Mouse (Mus musculus) liver, adult 2 months (tissue): ENCODE data around the gene Pip4k2b. TPM values are rescaled to one million over a fixed set of nuclear protein-coding genes. Genes with fewer than 3 reads are reported as not detected.
"Not testable (repeated sequence)": the region's sequence is repeated elsewhere in the genome, so short reads cannot be mapped to it uniquely, and the experiment has no call there.

ENCODE experiments used
- DNase-seq: peaks from one replicate; pipeline ENCODE4 v3.0.0-alpha.2; 2011; ENCODE audit warnings: low read depth, low spot score; ENCODE audit errors: extremely low read depth
- H3K27ac ChIP-seq: fragments of 200-500 bp; replicated peaks from 2 replicates; pipeline ENCODE4 v1.5.1; 2012; ENCODE audit warnings: low read depth, mild to moderate bottlenecking, control low read depth, inconsistent platforms, low read length; ENCODE audit not compliant: insufficient read depth
- H3K27me3 ChIP-seq: fragments of 200-500 bp; 2 replicates; pipeline ENCODE4 v1.6.1; 2012; ENCODE audit warnings: mild to moderate bottlenecking, moderate library complexity, low read length, inconsistent platforms; ENCODE audit not compliant: control insufficient read depth, insufficient read depth
- H3K36me3 ChIP-seq: fragments of 200-500 bp; 2 replicates; pipeline ENCODE4 v1.6.1; 2012; ENCODE audit warnings: low read length, inconsistent platforms; ENCODE audit not compliant: control insufficient read depth, insufficient read depth
- H3K4me1 ChIP-seq: fragments of 200-500 bp; 2 replicates; pipeline ENCODE4 v1.6.1; 2011; ENCODE audit warnings: low read length; ENCODE audit not compliant: control insufficient read depth, insufficient read depth
- H3K4me3 ChIP-seq: fragments of 200-500 bp; 2 replicates; pipeline ENCODE4 v1.5.1; 2011; ENCODE audit warnings: low read depth, mild to moderate bottlenecking, control low read depth, low read length, moderate library complexity; ENCODE audit not compliant: insufficient read depth
- H3K79me2 ChIP-seq: fragments of 200-500 bp; 2 replicates; pipeline ENCODE4 v1.6.1; 2012; ENCODE audit warnings: inconsistent platforms, mild to moderate bottlenecking, low read length, moderate library complexity; ENCODE audit not compliant: control insufficient read depth, insufficient read depth
- H3K9ac ChIP-seq: fragments of 200-500 bp; 2 replicates; pipeline ENCODE4 v1.6.1; 2012; ENCODE audit warnings: low read depth, mild to moderate bottlenecking, control low read depth, inconsistent platforms, low read length
- CTCF ChIP-seq: fragments of 200-500 bp; IDR thresholded peaks from 2 replicates; pipeline ENCODE4 v1.5.1; 2011; ENCODE audit warnings: low read depth, low read length, control low read depth
- POLR2A ChIP-seq: fragments of 200-500 bp; IDR thresholded peaks from 2 replicates; pipeline ENCODE4 v1.6.1; 2011; ENCODE audit warnings: low read length, control low read depth; ENCODE audit not compliant: insufficient read depth; ENCODE audit errors: extremely low read depth
- WGBS: fragments of 180-500 bp; shearing (Covaris S2); methylation state at CpG from one replicate; pipeline ENCODE4 v1.1.7; 2018; 5-methylcytosine and 5-hydroxymethylcytosine counted together
- polyA plus RNA-seq: library from polyadenylated mRNA; depleted of rRNA; stranded (reverse); fragments of >200 nt; gene quantifications from 2 replicates; pipeline ENCODE4 v1.2.3, GENCODE M21; 2012; rRNA removed
- total RNA-seq: library from RNA; depleted of rRNA; stranded (reverse); fragments of >200 nt; gene quantifications from 2 replicates; pipeline ENCODE4 v1.2.3, GENCODE M21; 2014; rRNA removed

Pip4k2b gene
- total RNA-seq: 4.1 and 5.5 TPM in 2 replicates
- polyA plus RNA-seq: 10.8 and 11.0 TPM in 2 replicates

DNA sequence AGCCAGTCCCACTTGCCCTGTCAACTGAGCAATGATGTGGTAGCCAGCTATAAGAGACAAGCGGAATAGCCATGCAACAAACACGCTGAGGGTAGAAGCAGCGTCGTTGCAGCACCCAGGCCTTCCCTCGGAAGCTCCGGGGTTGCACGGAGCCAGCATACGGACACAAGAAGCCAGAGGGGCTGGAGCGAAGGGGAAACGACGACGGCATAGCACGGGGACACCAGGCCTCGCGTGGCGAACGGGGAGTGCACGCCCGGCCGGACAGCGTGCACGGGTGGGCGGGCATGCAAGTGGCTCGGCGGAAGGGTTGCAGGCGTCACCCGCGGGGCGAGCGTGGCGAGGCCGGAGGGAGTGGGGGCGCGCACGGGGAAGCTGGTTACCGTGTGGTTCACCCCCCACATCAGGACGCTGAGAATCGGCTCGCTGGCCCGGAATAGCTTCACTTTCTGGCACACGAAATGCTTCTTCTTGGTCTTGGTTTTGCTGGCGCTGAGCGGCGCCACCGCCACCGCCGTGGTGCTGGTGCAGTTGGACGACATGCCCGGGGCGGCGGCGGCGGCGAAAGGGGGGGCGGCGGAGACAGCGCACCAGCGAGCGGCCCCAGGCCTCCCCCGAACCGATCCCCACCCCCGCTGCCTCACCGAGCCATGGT lies at the start of gene Pip4k2b:
Gene Pip4k2b (minus strand): TSS at position 642 of the 655 bp plus-strand sequence.
- H3K4me3 ChIP-seq: peak within 1 kb of the TSS; percentile 97
- H3K27me3 ChIP-seq: no peaks in the 10 kb centered on the region
- WGBS: 1% methylated on average over 63 of the region's 63 CpGs
- H3K4me1 ChIP-seq: peaks cover 17% of the 10 kb centered on the region
- peak within 1 kb of the TSS; percentile 95 for H3K27ac ChIP-seq
- peaks cover 36% of the 10 kb centered on the region for H3K79me2 ChIP-seq
- H3K9ac ChIP-seq: peak within 1 kb of the TSS; percentile 93
- 0 out of 2 replicates have a peak, but pooled peaks have one; percentile 41 for TF ChIP-seq POLR2A
- no peak for TF ChIP-seq CTCF
- peaks cover 4% of the 10 kb centered on the region for H3K36me3 ChIP-seq
- peak; percentile 27 for DNase-seq

DNA sequence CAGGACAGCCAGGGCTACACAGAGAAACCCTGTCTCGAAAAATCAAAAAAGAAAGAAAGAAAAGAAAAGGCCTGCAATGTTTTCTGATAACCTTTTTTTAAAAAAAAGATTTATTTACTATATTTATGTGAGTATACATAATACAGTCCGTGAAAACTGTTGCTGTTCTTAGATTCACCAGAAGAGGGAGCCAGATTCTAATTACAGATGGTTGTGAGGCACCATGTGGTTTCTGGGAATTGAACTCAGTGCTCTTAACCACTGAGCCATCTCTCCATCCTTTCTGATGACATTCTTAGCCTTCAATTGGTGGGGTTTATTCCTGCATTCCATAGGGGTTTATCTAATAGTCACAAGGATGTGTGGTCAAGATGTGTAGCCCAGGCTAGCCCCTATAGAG lies 48.7 kb upstream of the Pip4k2b start:
- Histone ChIP-seq H3K27me3 (no peaks in the 10 kb centered on the region), H3K27ac (no peak overlapping the region), H3K36me3 (no peaks in the 10 kb centered on the region), H3K4me3 (no peak overlapping the region), H3K4me1 (peaks cover 1% of the 10 kb centered on the region; the same call in 1 of the 2 replicates), H3K9ac (no peak overlapping the region), H3K79me2 (no peaks in the 10 kb centered on the region)
- TF ChIP-seq POLR2A (no peak), CTCF (peak; percentile 42)
- DNase-seq: peak; percentile 56
- 10% methylated on average over 2 of the region's 2 CpGs for WGBS

DNA sequence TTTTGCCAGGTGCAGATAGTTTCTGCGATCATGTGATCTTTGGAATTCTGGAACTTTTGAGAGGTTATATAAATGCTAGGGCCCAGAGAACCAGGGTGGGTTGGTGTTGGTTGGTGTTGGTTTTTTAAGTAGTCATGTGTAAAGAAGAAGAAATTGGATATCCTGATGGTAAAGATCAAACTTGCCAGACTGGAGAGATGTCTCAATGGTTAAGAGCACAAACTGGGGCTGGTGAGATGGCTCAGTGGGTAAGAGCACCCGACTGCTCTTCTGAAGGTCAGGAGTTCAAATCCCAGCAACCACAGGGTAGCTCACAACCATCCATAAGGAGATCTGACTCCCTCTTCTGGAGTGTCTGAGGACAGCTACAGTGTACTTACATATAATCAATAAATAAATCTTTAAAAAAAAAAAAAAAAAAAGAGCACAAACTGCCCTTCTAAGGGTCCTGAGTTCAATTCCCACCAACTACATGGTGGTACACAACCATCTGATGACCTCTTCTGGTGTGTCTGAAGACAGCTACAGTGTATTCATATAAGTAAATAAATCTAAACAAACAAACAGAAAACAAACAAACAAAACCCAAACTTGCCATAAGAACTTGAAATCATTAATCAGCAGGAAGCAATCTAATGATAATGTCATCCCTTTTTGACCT lies 46.4 kb upstream of the Pip4k2b start:
- WGBS: 82% methylated on average over 2 of the region's 2 CpGs
- H3K9ac ChIP-seq, H3K4me3 ChIP-seq, H3K36me3 ChIP-seq, H3K4me1 ChIP-seq, DNase-seq, H3K27me3 ChIP-seq, H3K79me2 ChIP-seq, H3K27ac ChIP-seq: not testable (repeated sequence)

DNA sequence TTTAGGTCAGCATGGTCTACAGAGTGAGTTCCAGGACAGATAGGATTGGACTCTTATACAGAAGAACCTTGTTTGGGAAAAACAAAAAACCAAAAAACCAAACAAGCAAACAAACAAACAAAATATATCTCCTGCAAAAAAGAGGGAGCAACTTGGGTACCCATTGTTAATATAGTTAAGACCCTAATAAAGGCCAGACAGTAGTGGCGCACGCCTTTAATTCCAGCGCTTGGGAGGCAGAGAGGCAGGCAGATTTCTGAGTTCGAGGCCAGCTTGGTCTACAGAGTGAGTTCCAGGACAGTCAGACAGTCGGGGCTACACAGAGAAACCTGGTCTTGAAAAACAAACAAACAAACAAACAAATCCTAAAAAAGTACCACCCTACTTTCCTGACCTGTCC lies 45.2 kb upstream of the Pip4k2b start:
- DNase-seq: no peak
- Histone ChIP-seq H3K27ac (no peak overlapping the region), H3K79me2 (no peaks in the 10 kb centered on the region), H3K36me3 (no peaks in the 10 kb centered on the region), H3K27me3 (no peaks in the 10 kb centered on the region), H3K4me3 (no peak overlapping the region), H3K9ac (no peak overlapping the region), H3K4me1 (no peaks in the 10 kb centered on the region)
- 90% methylated on average over 5 of the region's 5 CpGs for WGBS
- TF ChIP-seq POLR2A (no peak), CTCF (no peak)

DNA sequence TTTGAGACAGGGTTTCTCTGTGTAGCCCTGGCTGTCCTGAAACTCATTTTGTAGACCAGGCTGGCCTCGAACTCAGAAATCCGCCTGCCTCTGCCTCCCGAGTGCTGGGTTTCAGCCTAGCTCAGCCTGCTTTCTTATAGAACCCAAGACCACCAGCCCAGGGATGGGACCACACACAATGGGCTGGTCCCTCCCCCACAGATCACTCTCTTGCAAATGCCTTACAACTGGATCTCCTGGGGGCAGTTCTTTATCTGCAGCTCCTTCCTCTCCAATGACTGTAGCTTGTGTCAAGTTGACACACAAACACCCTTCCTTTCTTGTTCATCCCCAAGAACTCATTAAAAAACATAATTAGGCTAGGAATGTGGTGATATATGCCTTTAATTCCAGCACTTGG lies 43.5 kb upstream of the Pip4k2b start:
- Histone ChIP-seq H3K4me1 (no peaks in the 10 kb centered on the region; the same call in 1 of the 2 replicates), H3K9ac (no peak overlapping the region), H3K27ac (no peak overlapping the region), H3K4me3 (no peak overlapping the region), H3K27me3 (no peaks in the 10 kb centered on the region), H3K36me3 (no peaks in the 10 kb centered on the region), H3K79me2 (no peaks in the 10 kb centered on the region)
- no peak for TF ChIP-seq POLR2A
- no peak for TF ChIP-seq CTCF
- no peak for DNase-seq
- WGBS: 93% methylated on average over 3 of the region's 3 CpGs

DNA sequence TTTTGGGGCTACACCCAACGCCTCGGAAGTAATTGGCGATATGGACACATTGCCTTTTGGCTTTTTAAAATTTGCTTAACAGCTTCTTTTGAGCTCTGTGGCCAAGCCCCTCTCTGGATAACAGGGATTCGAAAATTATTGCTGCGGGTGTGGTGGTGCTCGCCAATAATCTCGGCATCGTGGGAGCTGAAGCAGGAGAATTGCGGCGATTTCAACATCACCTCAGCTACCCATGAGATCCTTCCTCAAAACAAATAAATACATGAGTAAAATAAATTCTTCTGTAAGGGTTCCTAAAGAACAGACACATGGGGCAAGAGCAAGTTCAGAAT lies 38.0 kb upstream of the Pip4k2b start:
- Histone ChIP-seq H3K4me1 (peaks cover 12% of the 10 kb centered on the region), H3K4me3 (peak overlapping the region; percentile 92), H3K27me3 (no peaks in the 10 kb centered on the region), H3K36me3 (peaks cover 32% of the 10 kb centered on the region), H3K79me2 (peaks cover 10% of the 10 kb centered on the region), H3K27ac (peak overlapping the region; percentile 4; the same call in 1 of the 2 replicates), H3K9ac (peak overlapping the region; percentile 37)
- no peak for TF ChIP-seq POLR2A
- TF ChIP-seq CTCF: no peak
- no peak for DNase-seq
- under 1% methylated on average over 10 of the region's 10 CpGs for WGBS
